Mouse (Mus musculus) CH12.LX (cell line): ENCODE results near the gene Msrb2.

Experiments
- CHD2 ChIP-seq: IDR thresholded peaks from 2 replicates; pipeline ENCODE4 v1.6.1; 2011; ENCODE audit warnings: low read length, improper control_type of control experiment
- CTCF ChIP-seq, 2 experiments: IDR thresholded peaks in 1 of 2; conservative IDR thresholded peaks in 1 of 2; 2 replicates each; pipeline ENCODE4 v1.5.1; 2011 to 2012; ENCODE audit warnings: low read depth in 2 of 2, low read length in 2 of 2, improper control_type of control experiment in 1 of 2, inconsistent platforms in 1 of 2, mild to moderate bottlenecking in 1 of 2, moderate library complexity in 1 of 2
- E2F4 ChIP-seq: IDR thresholded peaks from 2 replicates; pipeline ENCODE4 v1.6.1; 2011; ENCODE audit warnings: low read depth, low read length, improper control_type of control experiment; ENCODE audit not compliant: insufficient replicate concordance
- MXI1 ChIP-seq: IDR thresholded peaks from 2 replicates; pipeline ENCODE4 v1.6.1; 2011; ENCODE audit warnings: mild to moderate bottlenecking, low read depth, low read length, improper control_type of control experiment
- MYC ChIP-seq: IDR thresholded peaks from 2 replicates; pipeline ENCODE4 v1.6.1; 2011; ENCODE audit warnings: low read depth, mild to moderate bottlenecking, improper control_type of control experiment, low read length
- NRF1 ChIP-seq: IDR thresholded peaks from 2 replicates; pipeline ENCODE4 v1.6.1; 2014; ENCODE audit warnings: low read depth, mild to moderate bottlenecking, inconsistent platforms, low read length, improper control_type of control experiment, moderate library complexity
- POLR2A ChIP-seq: IDR thresholded peaks from 2 replicates; pipeline ENCODE4 v1.6.1; 2011; ENCODE audit warnings: low read depth, mild to moderate bottlenecking, improper control_type of control experiment, low read length
- ZC3H11A ChIP-seq: IDR thresholded peaks from 2 replicates; pipeline ENCODE4 v1.6.1; 2012; ENCODE audit warnings: low read depth, mild to moderate bottlenecking, inconsistent platforms, low read length, improper control_type of control experiment
- ZMIZ1 ChIP-seq: IDR thresholded peaks from 2 replicates; pipeline ENCODE4 v1.6.1; 2012; ENCODE audit warnings: low read depth, mild to moderate bottlenecking, inconsistent platforms, low read length, improper control_type of control experiment

DNA sequence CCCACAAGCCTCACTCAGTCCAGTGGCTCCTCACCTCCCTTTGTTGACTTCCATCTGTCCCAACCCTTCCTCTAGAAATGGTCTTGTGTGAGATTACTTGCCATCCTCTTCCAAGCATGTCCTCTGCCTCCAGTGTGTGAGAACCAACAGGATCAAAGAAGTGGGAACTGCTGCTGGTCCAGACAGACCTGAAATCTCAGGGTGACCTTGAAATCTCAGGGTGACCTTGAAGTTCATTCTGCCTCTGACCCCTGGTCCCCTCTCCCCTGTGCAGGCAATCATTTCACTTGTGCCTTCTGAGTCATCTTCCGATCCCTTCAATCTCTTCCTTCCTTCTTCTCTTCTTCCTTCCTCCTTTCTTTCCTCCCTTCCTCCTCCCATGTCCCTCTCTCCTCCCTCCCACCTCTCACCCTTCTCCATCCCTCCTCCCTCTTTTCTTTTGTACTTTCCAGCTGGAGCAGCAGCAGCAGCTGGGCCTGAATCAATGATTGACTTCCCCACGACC lies 9.3 kb downstream of the Msrb2 start:
- no peak for TF ChIP-seq POLR2A
- TF ChIP-seq CTCF (conservative IDR thresholded peaks at IDR 0.05 in 1 of 2, IDR thresholded peaks at IDR 0.05 in 1 of 2; ENCODE audit: low read depth in 2 of 2, low read length in 2 of 2), result no peak
- TF ChIP-seq E2F4, result no peak
- TF ChIP-seq MYC, result no peak
- no peak for TF ChIP-seq NRF1
- TF ChIP-seq ZMIZ1, result no peak
- TF ChIP-seq ZC3H11A, result no peak
- no peak for TF ChIP-seq MXI1
- TF ChIP-seq CHD2, result no peak
